Mouse (Mus musculus) forebrain, embryonic 10.5 days (tissue): ENCODE data around the gene Olfm4. TPM values are rescaled to one million over a fixed set of nuclear protein-coding genes. Genes with fewer than 3 reads are reported as not detected.

Experiments used
- DNase-seq: peaks from one replicate; pipeline ENCODE4 v3.0.0-alpha.2; 2017; ENCODE audit warnings: low spot score; ENCODE audit errors: extremely low spot score
- H3K27ac ChIP-seq: fragments of 300-500 bp; sonication (generic); 2 replicates; pipeline ENCODE4 v1.5.1; 2016; ENCODE audit warnings: mild to moderate bottlenecking
- H3K27me3 ChIP-seq: fragments of 300-500 bp; sonication (generic); 2 replicates; pipeline ENCODE4 v1.6.1; 2016; ENCODE audit warnings: mild to moderate bottlenecking; ENCODE audit not compliant: poor library complexity, severe bottlenecking
- H3K36me3 ChIP-seq: fragments of 300-500 bp; sonication (generic); replicated peaks from 2 replicates; pipeline ENCODE4 v1.6.1; 2016; ENCODE audit warnings: mild to moderate bottlenecking, moderate library complexity
- H3K4me1 ChIP-seq: fragments of 300-500 bp; sonication (generic); 2 replicates; pipeline ENCODE4 v1.6.1; 2016
- H3K4me3 ChIP-seq: fragments of 300-500 bp; sonication (generic); 2 replicates; pipeline ENCODE4 v1.5.1; 2016; ENCODE audit warnings: mild to moderate bottlenecking, moderate library complexity
- H3K9me3 ChIP-seq: fragments of 300-500 bp; sonication (generic); 2 replicates; pipeline ENCODE4 v1.6.1; 2016; ENCODE audit warnings: mild to moderate bottlenecking, moderate library complexity
- WGBS: fragments of 180-500 bp; shearing (Covaris S2); methylation state at CpG from one replicate; pipeline ENCODE4 v1.1.7; 2016; 5-methylcytosine and 5-hydroxymethylcytosine counted together
- polyA plus RNA-seq: library from polyadenylated mRNA; unstranded; fragments of >200 nt; fragmentation: Nextera tagmentation; extraction: Ambion mirVana; gene quantifications from 2 replicates; pipeline ENCODE4 v1.2.1, GENCODE M21; 2016

The Olfm4 gene
- polyA plus RNA-seq, 1 experiment from 2014 or later: not detected

GRCm38 (mm10) chr14:80047368-80048101, 63.7 kb downstream of the Olfm4 start:
- 64% methylated on average over 5 of the region's 5 CpGs for WGBS

GRCm38 (mm10) chr14:80055725-80056124, 71.8 kb downstream of the Olfm4 start:
- H3K4me3 ChIP-seq: no peak overlapping the region
- peaks cover 12% of the 10 kb centered on the region for H3K4me1 ChIP-seq
- H3K27ac ChIP-seq: no peak overlapping the region
- H3K9me3 ChIP-seq: no peaks in the 10 kb centered on the region
- no peaks in the 10 kb centered on the region for H3K36me3 ChIP-seq
- DNase-seq: no peak
- no peaks in the 10 kb centered on the region for H3K27me3 ChIP-seq
- WGBS: 81% methylated on average over 3 of the region's 3 CpGs

More at GRCm38 (mm10) chr14:80047368-80048101, 63.7 kb downstream of the Olfm4 start:
- no peak overlapping the region for H3K4me3 ChIP-seq
- H3K27ac ChIP-seq: no peak overlapping the region
- no peaks in the 10 kb centered on the region for H3K9me3 ChIP-seq
- peaks cover 10% of the 10 kb centered on the region for H3K4me1 ChIP-seq
- H3K27me3 ChIP-seq: no peaks in the 10 kb centered on the region
- DNase-seq: no peak
- no peaks in the 10 kb centered on the region for H3K36me3 ChIP-seq

- 88% methylated on average over 3 of the region's 3 CpGs for WGBS
- no peak overlapping the region for H3K27ac ChIP-seq
- H3K9me3 ChIP-seq: no peaks in the 10 kb centered on the region
- no peaks in the 10 kb centered on the region for H3K36me3 ChIP-seq
- no peak for DNase-seq
- H3K27me3 ChIP-seq: no peaks in the 10 kb centered on the region
- H3K4me1 ChIP-seq: peaks cover 20% of the 10 kb centered on the region
- H3K4me3 ChIP-seq: no peak overlapping the region
These were observed 77.8 kb downstream of the Olfm4 start for GRCm38 (mm10) chr14:80061686-80062085.

- no peaks in the 10 kb centered on the region for H3K27me3 ChIP-seq
- H3K4me1 ChIP-seq: peaks cover 20% of the 10 kb centered on the region
- no peak overlapping the region for H3K27ac ChIP-seq
- H3K4me3 ChIP-seq: no peak overlapping the region
- no peak for DNase-seq
- H3K36me3 ChIP-seq: no peaks in the 10 kb centered on the region
- 55% methylated on average over 9 of the region's 9 CpGs for WGBS
- no peaks in the 10 kb centered on the region for H3K9me3 ChIP-seq
These were observed 79.0 kb downstream of the Olfm4 start for GRCm38 (mm10) chr14:80062896-80063295.

GRCm38 (mm10) chr14:80070580-80070979, 86.7 kb downstream of the Olfm4 start:
- Histone ChIP-seq H3K9me3 (no peaks in the 10 kb centered on the region), H3K4me3 (no peak overlapping the region), H3K27ac (no peak overlapping the region), H3K36me3 (no peaks in the 10 kb centered on the region), H3K27me3 (no peaks in the 10 kb centered on the region), H3K4me1 (peaks cover 5% of the 10 kb centered on the region; the same call in 1 of the 2 replicates)
- WGBS: 77% methylated on average over 3 of the region's 3 CpGs
- DNase-seq: no peak

Other genes with a start within 250 kb of the Olfm4 start
- 3.7 and 4.1 TPM in 2 replicates for gene Pcdh8, start 212.8 kb upstream of the Olfm4 start, polyA plus RNA-seq